34 mouse cellular contexts compared by ENCODE assay signal in the genomic region with DNA sequence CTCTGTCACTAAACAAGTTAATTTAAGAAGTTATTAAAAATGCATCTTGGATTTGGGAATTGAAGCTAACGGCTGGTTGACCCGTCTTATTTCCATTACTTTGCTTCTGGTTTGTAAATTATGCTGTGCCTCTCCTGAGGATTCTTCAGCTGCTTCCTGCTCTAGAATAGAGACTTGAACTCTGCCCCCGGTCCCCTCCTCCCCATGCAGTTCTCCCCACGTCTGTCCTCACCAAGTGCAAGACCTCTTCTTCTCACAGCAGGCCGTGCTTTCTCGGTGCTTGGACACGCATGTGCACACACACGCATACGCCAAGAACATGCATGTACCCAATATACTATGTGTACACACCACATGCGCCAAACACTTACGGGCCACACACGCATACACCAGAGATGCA.
"Had no signal": no experiment of that assay in that cellular context is flagged by ENCODE, and none has a peak within 500 bp of the region (broad histone marks: within the 10 kb centered on the region; RNA-seq: fewer than 3 reads in every experiment).

No protein-coding gene starts in this region.

- H3K27ac ChIP-seq: heart, embryonic 10.5 days; heart, embryonic 13.5 days; heart, embryonic 15.5 days; hindbrain, embryonic 10.5 days; hindbrain, embryonic 12.5 days; hindbrain, embryonic 15.5 days; hindbrain, postnatal 0 days; intestine, embryonic 15.5 days; kidney, embryonic 15.5 days; kidney, postnatal 0 days; layer of hippocampus, adult 2 months; left cerebral cortex, adult 2 months had no signal

- H3K9ac ChIP-seq: heart, embryonic 12.5 days; heart, embryonic 13.5 days; heart, embryonic 15.5 days; hindbrain, embryonic 12.5 days; hindbrain, embryonic 15.5 days; intestine, embryonic 15.5 days; kidney, embryonic 15.5 days had no signal

- H3K36me3 ChIP-seq: heart, embryonic 10.5 days; heart, embryonic 12.5 days; heart, embryonic 15.5 days; hindbrain, embryonic 10.5 days; hindbrain, embryonic 12.5 days; hindbrain, embryonic 15.5 days; intestine, embryonic 15.5 days; kidney, embryonic 15.5 days had no signal

- H3K4me2 ChIP-seq: heart, embryonic 11.5 days; heart, embryonic 12.5 days; heart, embryonic 13.5 days; heart, embryonic 15.5 days; hindbrain, embryonic 12.5 days; hindbrain, embryonic 15.5 days; intestine, embryonic 15.5 days; kidney, embryonic 15.5 days had no signal

- ATAC-seq: hindbrain, embryonic 16.5 days; hindbrain, postnatal 0 days; inflammation-experienced regulatory T-cells, adult 6 months; intestine, embryonic 15.5 days; intestine, embryonic 16.5 days; intestine, postnatal 0 days had no signal

- DNase-seq: heart, postnatal 10 days; heart, postnatal 14 days; heart, postnatal 36 days; heart, postnatal 4 days; kidney, adult 11 months; kidney, adult 18-20 months; kidney, adult 2 months; kidney, adult 8-10 months; kidney, adult 9 months; kidney, postnatal 10 days; kidney, postnatal 14 days; kidney, postnatal 25 days; kidney, postnatal 36 days; kidney, postnatal 4 days; layer of hippocampus, adult 9-11 months; layer of hippocampus, postnatal 36 days had no signal

- H3K27me3 ChIP-seq: heart, embryonic 12.5 days; heart, embryonic 13.5 days; heart, embryonic 15.5 days; hindbrain, embryonic 12.5 days; hindbrain, embryonic 15.5 days; intestine, embryonic 15.5 days; kidney, embryonic 15.5 days had no signal

- H3K4me3 ChIP-seq: heart, embryonic 10.5 days; heart, embryonic 12.5 days; heart, embryonic 13.5 days; heart, embryonic 15.5 days; hindbrain, embryonic 10.5 days; hindbrain, embryonic 12.5 days; hindbrain, embryonic 15.5 days; intestine, embryonic 15.5 days; kidney, embryonic 15.5 days; layer of hippocampus, adult 2 months; left cerebral cortex, adult 2 months had no signal

- H3K9me3 ChIP-seq: heart, embryonic 10.5 days; heart, embryonic 12.5 days; heart, embryonic 13.5 days; heart, embryonic 15.5 days; hindbrain, embryonic 10.5 days; hindbrain, embryonic 12.5 days; hindbrain, embryonic 15.5 days; intestine, embryonic 15.5 days; kidney, embryonic 15.5 days had no signal
